Mouse (Mus musculus) neural tube, embryonic 10.5 days (tissue): Measurements from ENCODE around the gene Mob3c.

Experiments used
- DNase-seq: peaks from one replicate; pipeline ENCODE4 v3.0.0-alpha.2; 2017; ENCODE audit warnings: low spot score; ENCODE audit errors: extremely low spot score

Gene Mob3c

GRCm38 (mm10) chr4:115832040-115832439 is 4.1 kb downstream of the Mob3c start:
- no peak for DNase-seq

GRCm38 (mm10) chr4:115835576-115835975 is 7.7 kb downstream of the Mob3c start:
- no peak for DNase-seq

- no peak for DNase-seq
Observed at GRCm38 (mm10) chr4:115838196-115838595, 10.3 kb downstream of the Mob3c start.

- peak; percentile 91 for DNase-seq
Observed at GRCm38 (mm10) chr4:115838696-115839641, 11.1 kb downstream of the Mob3c start, which contains the start of gene Mknk1. Gene Mknk1 (plus strand): TSS chr4:115839198.

- DNase-seq: no peak
Observed at GRCm38 (mm10) chr4:115839956-115840355, 12.1 kb downstream of the Mob3c start.

- no peak for DNase-seq
Observed at GRCm38 (mm10) chr4:115840842-115841241, 12.9 kb downstream of the Mob3c start.

GRCm38 (mm10) chr4:115846656-115847055 is 18.8 kb downstream of the Mob3c start:
- DNase-seq: no peak

- no peak for DNase-seq
Observed at GRCm38 (mm10) chr4:115847377-115847776, 19.5 kb downstream of the Mob3c start.

GRCm38 (mm10) chr4:115848083-115848482 is 20.2 kb downstream of the Mob3c start:
- no peak for DNase-seq

- DNase-seq: no peak
Observed at GRCm38 (mm10) chr4:115848990-115849677, 21.2 kb downstream of the Mob3c start.

GRCm38 (mm10) chr4:115850111-115850510 is 22.2 kb downstream of the Mob3c start:
- DNase-seq: no peak

GRCm38 (mm10) chr4:115850631-115851030 is 22.7 kb downstream of the Mob3c start:
- DNase-seq: no peak

- DNase-seq: no peak
Observed at GRCm38 (mm10) chr4:115851569-115851968, 23.7 kb downstream of the Mob3c start.

GRCm38 (mm10) chr4:115855100-115855499 is 27.2 kb downstream of the Mob3c start:
- no peak for DNase-seq

GRCm38 (mm10) chr4:115855609-115856008 is 27.7 kb downstream of the Mob3c start:
- no peak for DNase-seq

GRCm38 (mm10) chr4:115856282-115856681 is 28.4 kb downstream of the Mob3c start:
- DNase-seq: no peak

- no peak for DNase-seq
Observed at GRCm38 (mm10) chr4:115857293-115857883, 29.5 kb downstream of the Mob3c start.

- DNase-seq: no peak
Observed at GRCm38 (mm10) chr4:115863352-115863751, 35.5 kb downstream of the Mob3c start.

GRCm38 (mm10) chr4:115863880-115864279 is 36.0 kb downstream of the Mob3c start:
- DNase-seq: no peak

- DNase-seq: no peak
Observed at GRCm38 (mm10) chr4:115869512-115870210, 41.8 kb downstream of the Mob3c start.

- DNase-seq: no peak
Observed at GRCm38 (mm10) chr4:115873231-115873630, 45.3 kb downstream of the Mob3c start.
